Mouse (Mus musculus) heart, embryonic 11.5 days (tissue): Measurements from ENCODE around the gene Nwd2. TPM values are rescaled to one million over a fixed set of nuclear protein-coding genes. Genes with fewer than 3 reads are reported as not detected.

Source experiments
- ATAC-seq: fragments of 200-750 bp; cut with Nextera tagmentation; replicated peaks from 2 replicates; pipeline ENCODE4 v1.8.0; 2017; ENCODE audit warnings: moderate library complexity; ENCODE audit not compliant: insufficient number of reproducible peaks, low FRiP score, low TSS enrichment
- H3K27ac ChIP-seq: fragments of 300-500 bp; sonication (generic); 2 replicates; pipeline ENCODE4 v1.5.1; 2014; ENCODE audit warnings: mild to moderate bottlenecking, low read depth, low read length
- H3K27me3 ChIP-seq: fragments of 300-500 bp; sonication (generic); 2 replicates; pipeline ENCODE4 v1.6.1; 2014; ENCODE audit warnings: mild to moderate bottlenecking, low read length, mixed read lengths; ENCODE audit not compliant: control insufficient read depth, insufficient read depth
- H3K36me3 ChIP-seq: fragments of 300-500 bp; sonication (generic); 2 replicates; pipeline ENCODE4 v1.6.1; 2014; ENCODE audit warnings: mild to moderate bottlenecking, low read length, moderate library complexity, mixed read lengths; ENCODE audit not compliant: control insufficient read depth, insufficient read depth
- H3K4me1 ChIP-seq: fragments of 300-500 bp; sonication (generic); 2 replicates; pipeline ENCODE4 v1.6.1; 2014; ENCODE audit warnings: low read length; ENCODE audit not compliant: control insufficient read depth, insufficient read depth
- H3K4me2 ChIP-seq: fragments of 300-500 bp; sonication (generic); 2 replicates; pipeline ENCODE4 v1.6.1; 2014; ENCODE audit warnings: mild to moderate bottlenecking, moderate library complexity
- H3K4me3 ChIP-seq: fragments of 300-500 bp; sonication (generic); 2 replicates; pipeline ENCODE4 v1.5.1; 2014; ENCODE audit warnings: low read depth, low read length
- H3K9ac ChIP-seq: fragments of 300-500 bp; sonication (generic); 2 replicates; pipeline ENCODE4 v1.6.1; 2014; ENCODE audit warnings: mild to moderate bottlenecking, low read depth, low read length, moderate library complexity
- H3K9me3 ChIP-seq: fragments of 300-500 bp; sonication (generic); replicated peaks from 2 replicates; pipeline ENCODE4 v1.6.1; 2016; ENCODE audit warnings: low read length; ENCODE audit not compliant: control insufficient read depth
- WGBS: fragments of 180-500 bp; shearing (Covaris S2); extraction: QIAGEN DNeasy Blood & Tissue Kit; methylation state at CpG from one replicate; pipeline ENCODE4 v1.1.7; 2014; ENCODE audit not compliant: insufficient replicate concordance; 5-methylcytosine and 5-hydroxymethylcytosine counted together
- polyA plus RNA-seq: library from polyadenylated mRNA; unstranded; fragments of >200 nt; fragmentation: Nextera tagmentation; extraction: Ambion mirVana; gene quantifications from 2 replicates; pipeline ENCODE4 v1.2.1, GENCODE M21; 2014

The Nwd2 gene
- polyA plus RNA-seq, 1 experiment from 2014 or later: 0.06 TPM

DNA sequence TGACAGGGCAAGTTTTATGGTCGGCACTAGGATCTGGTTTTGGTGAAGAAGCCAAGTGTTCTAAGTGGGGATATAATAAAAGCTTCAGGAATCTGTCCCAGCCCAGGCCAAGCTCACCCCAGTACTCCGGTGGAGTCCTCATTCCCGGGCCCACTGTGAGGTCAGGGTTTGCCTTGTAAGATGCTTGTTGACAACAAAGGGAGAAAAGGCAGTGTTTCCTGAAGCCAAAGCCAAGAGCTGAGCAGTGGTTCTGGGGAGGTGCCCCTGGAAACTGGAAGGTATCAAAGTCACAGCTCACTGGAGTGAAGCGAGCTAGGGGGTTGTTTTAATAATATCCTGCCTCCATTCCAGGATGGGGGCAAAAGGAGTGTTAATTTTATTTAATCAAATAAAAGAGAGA, 170.1 kb downstream of the Nwd2 start:
- H3K4me1 ChIP-seq: no peaks in the 10 kb centered on the region
- H3K4me2 ChIP-seq: no peak overlapping the region
- no peak overlapping the region for H3K4me3 ChIP-seq
- no peaks in the 10 kb centered on the region for H3K9me3 ChIP-seq
- H3K36me3 ChIP-seq: no peaks in the 10 kb centered on the region
- ATAC-seq: no peak
- no peak overlapping the region for H3K9ac ChIP-seq
- H3K27ac ChIP-seq: no peak overlapping the region
- H3K27me3 ChIP-seq: peaks cover 6% of the 10 kb centered on the region; the same call in 1 of the 2 replicates
- 64% methylated on average over 4 of the region's 4 CpGs for WGBS

DNA sequence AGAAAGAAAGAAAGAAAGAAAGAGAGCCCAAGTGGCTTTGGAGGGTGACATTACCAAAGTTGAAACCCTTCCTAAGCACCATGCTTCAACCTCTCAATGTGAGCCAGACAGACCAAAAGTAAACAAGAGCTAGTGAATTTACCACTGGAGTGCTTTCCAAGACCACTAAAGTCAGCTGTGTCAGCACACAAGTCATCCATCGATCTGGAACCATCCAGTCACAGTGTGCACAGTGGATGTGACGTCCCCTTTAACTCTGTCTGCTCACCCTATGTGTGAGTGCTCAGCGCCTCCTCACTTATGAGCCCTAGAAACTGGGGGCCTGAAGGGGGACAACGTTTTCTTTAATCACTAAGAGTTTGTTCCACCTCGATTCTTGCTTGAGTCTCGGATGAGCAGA, 170.6 kb downstream of the Nwd2 start:
- no peak overlapping the region for H3K4me3 ChIP-seq
- H3K4me2 ChIP-seq: no peak overlapping the region
- H3K4me1 ChIP-seq: no peaks in the 10 kb centered on the region
- no peaks in the 10 kb centered on the region for H3K36me3 ChIP-seq
- WGBS: 72% methylated on average over 6 of the region's 6 CpGs
- ATAC-seq: no peak
- H3K9me3 ChIP-seq: no peaks in the 10 kb centered on the region
- no peak overlapping the region for H3K9ac ChIP-seq
- H3K27me3 ChIP-seq: peaks cover 3% of the 10 kb centered on the region; the same call in 1 of the 2 replicates
- no peak overlapping the region for H3K27ac ChIP-seq

DNA sequence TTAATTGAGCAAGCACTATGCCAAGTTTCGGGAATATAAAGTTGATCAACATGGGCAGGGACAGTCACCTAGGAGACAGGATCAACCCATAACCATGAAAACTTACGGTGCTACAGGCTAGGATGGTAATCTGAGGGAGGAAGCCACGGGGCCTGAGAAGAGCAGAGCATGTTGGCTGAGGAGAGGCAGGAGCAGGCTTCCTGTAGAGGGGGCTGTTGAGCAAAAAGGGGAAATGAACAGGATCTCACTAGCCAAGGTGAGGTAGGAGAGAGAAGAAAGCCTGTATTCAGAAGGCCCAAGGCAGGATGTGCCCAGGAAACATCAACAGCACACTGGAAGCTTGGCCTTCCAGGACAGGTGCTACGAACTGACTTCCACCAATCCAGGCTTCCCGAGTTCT, 172.3 kb downstream of the Nwd2 start:
- Histone ChIP-seq H3K9me3 (no peaks in the 10 kb centered on the region), H3K4me1 (no peaks in the 10 kb centered on the region), H3K4me2 (no peak overlapping the region), H3K9ac (no peak overlapping the region), H3K27ac (no peak overlapping the region), H3K4me3 (no peak overlapping the region), H3K27me3 (peaks cover 3% of the 10 kb centered on the region; the same call in 1 of the 2 replicates), H3K36me3 (no peaks in the 10 kb centered on the region)
- ATAC-seq: no peak
- 85% methylated on average over 5 of the region's 5 CpGs for WGBS

GRCm38 (mm10) chr5:63821860-63822259, 173.0 kb downstream of the Nwd2 start:
- no peak overlapping the region for H3K4me2 ChIP-seq
- 0 out of 2 replicates have a peak, but pooled peaks have one; percentile 39 for ATAC-seq
- H3K9me3 ChIP-seq: no peaks in the 10 kb centered on the region
- 32% methylated on average over 8 of the region's 8 CpGs for WGBS
- peaks cover 3% of the 10 kb centered on the region; the same call in 1 of the 2 replicates for H3K27me3 ChIP-seq
- no peaks in the 10 kb centered on the region for H3K4me1 ChIP-seq
- H3K27ac ChIP-seq: no peak overlapping the region
- H3K9ac ChIP-seq: no peak overlapping the region
- no peak overlapping the region for H3K4me3 ChIP-seq
- no peaks in the 10 kb centered on the region for H3K36me3 ChIP-seq

- Histone ChIP-seq H3K4me1 (no peaks in the 10 kb centered on the region), H3K9me3 (no peaks in the 10 kb centered on the region), H3K4me3 (no peak overlapping the region), H3K27ac (no peak overlapping the region), H3K9ac (no peak overlapping the region), H3K36me3 (no peaks in the 10 kb centered on the region), H3K27me3 (peaks cover 3% of the 10 kb centered on the region; the same call in 1 of the 2 replicates), H3K4me2 (no peak overlapping the region)
- WGBS: 68% methylated on average over 10 of the region's 10 CpGs
- no peak for ATAC-seq
Measured at GRCm38 (mm10) chr5:63823362-63824332, 174.7 kb downstream of the Nwd2 start.

- no peak for ATAC-seq
- Histone ChIP-seq H3K9me3 (no peaks in the 10 kb centered on the region), H3K4me3 (no peak overlapping the region), H3K27ac (no peak overlapping the region), H3K27me3 (peaks cover 3% of the 10 kb centered on the region; the same call in 1 of the 2 replicates), H3K36me3 (no peaks in the 10 kb centered on the region), H3K4me1 (no peaks in the 10 kb centered on the region), H3K9ac (no peak overlapping the region), H3K4me2 (no peak overlapping the region)
- 52% methylated on average over 8 of the region's 8 CpGs for WGBS
Measured at GRCm38 (mm10) chr5:63824599-63825350, 175.9 kb downstream of the Nwd2 start.

GRCm38 (mm10) chr5:63825881-63826280, 177.0 kb downstream of the Nwd2 start:
- Histone ChIP-seq H3K9me3 (no peaks in the 10 kb centered on the region), H3K27me3 (peaks cover 3% of the 10 kb centered on the region; the same call in 1 of the 2 replicates), H3K4me3 (no peak overlapping the region), H3K27ac (no peak overlapping the region), H3K4me2 (no peak overlapping the region), H3K4me1 (no peaks in the 10 kb centered on the region), H3K36me3 (no peaks in the 10 kb centered on the region), H3K9ac (no peak overlapping the region)
- ATAC-seq: no peak
- 62% methylated on average over 5 of the region's 5 CpGs for WGBS

DNA sequence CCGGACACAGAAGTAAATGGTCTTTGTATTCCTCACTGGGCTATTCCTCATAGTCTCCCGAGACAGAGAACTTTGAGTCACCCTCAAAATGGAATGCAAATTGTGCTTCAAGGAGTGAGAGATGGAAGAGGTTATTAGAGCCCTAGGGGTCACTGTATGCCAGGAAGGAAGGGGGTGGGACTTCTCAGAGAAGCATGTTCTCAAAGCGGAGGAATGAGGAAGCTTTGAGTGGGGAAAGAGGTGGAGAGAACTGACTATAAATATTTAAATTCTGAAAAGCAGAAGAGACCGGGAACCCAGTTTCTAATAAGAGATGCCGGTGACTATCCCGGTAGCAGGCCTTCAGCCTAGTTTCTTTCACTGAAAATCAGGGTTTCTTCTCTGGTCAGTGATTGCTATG, 178.1 kb downstream of the Nwd2 start:
- Histone ChIP-seq H3K27me3 (peaks cover 3% of the 10 kb centered on the region; the same call in 1 of the 2 replicates), H3K4me3 (no peak overlapping the region), H3K9me3 (no peaks in the 10 kb centered on the region), H3K27ac (no peak overlapping the region), H3K4me2 (no peak overlapping the region), H3K36me3 (no peaks in the 10 kb centered on the region), H3K9ac (no peak overlapping the region), H3K4me1 (no peaks in the 10 kb centered on the region)
- 64% methylated on average over 6 of the region's 6 CpGs for WGBS
- ATAC-seq: no peak
